Mouse (Mus musculus) cerebellum, adult 2 months (tissue): ENCODE measurements around the gene Eno2.

Experiments
- CTCF ChIP-seq: fragments of 200-500 bp; IDR thresholded peaks from 2 replicates; pipeline ENCODE4 v1.5.1; 2011; ENCODE audit warnings: low read depth, mild to moderate bottlenecking, control low read depth, low read length, moderate library complexity, borderline replicate concordance; ENCODE audit not compliant: insufficient read depth
- POLR2A ChIP-seq: fragments of 200-500 bp; IDR thresholded peaks from 2 replicates; pipeline ENCODE4 v1.6.1; 2011; ENCODE audit warnings: low read length, control low read depth, borderline replicate concordance; ENCODE audit not compliant: insufficient read depth

DNA sequence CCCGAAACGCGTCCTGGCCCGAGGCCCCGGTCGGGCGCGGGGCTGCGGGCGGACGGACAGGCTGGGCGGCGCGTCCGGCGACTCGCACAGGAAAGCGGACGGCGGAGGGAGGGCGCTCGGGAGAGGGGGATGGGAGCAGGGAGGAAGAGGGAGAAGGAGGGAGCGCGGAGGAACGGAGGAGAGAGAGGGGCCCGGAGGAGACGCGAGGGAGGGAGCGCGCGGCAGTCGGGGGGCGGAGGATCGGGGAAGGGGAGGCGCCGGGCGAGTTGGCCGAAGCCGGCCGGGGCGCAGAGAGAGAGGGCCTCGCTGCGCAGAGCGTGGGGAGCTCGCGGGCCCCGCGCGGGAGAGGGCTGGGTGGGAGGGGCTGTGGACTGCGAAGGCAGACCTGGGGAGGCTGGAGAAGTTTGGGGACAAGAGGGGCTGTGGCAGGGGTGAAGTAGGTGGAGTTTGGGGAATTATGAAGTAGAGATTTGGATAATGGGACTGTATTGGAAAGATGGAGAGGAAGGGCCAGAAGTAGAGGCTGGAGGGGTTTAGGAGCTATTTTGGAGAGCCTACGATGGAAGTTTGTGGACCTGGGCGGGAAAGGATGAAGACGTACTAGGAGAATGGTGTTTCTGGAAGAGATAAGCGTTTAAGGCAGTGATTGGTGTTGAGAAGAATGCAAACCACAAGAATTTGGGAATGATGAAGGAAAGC, 12.7 kb downstream of the Eno2 start:
- TF ChIP-seq POLR2A (peak; percentile 48), CTCF (no peak)
